Mouse (Mus musculus) heart, embryonic 16.5 days (tissue): Measurements from ENCODE around the gene Phf21a. TPM values are rescaled to one million over a fixed set of nuclear protein-coding genes. Genes with fewer than 3 reads are reported as not detected.

Source experiments
- ATAC-seq: fragments of 200-750 bp; cut with Nextera tagmentation; replicated peaks from 2 replicates; pipeline ENCODE4 v1.8.0; 2017; ENCODE audit warnings: moderate number of reproducible peaks; ENCODE audit not compliant: insufficient read depth, low FRiP score; ENCODE audit errors: extremely low read depth
- H3K27ac ChIP-seq: fragments of 300-500 bp; sonication (generic); 2 replicates; pipeline ENCODE4 v1.5.1; 2014; ENCODE audit warnings: mild to moderate bottlenecking, low read length, control low read depth, moderate library complexity
- H3K27me3 ChIP-seq: fragments of 300-500 bp; sonication (generic); 2 replicates; pipeline ENCODE4 v1.6.1; 2014; ENCODE audit warnings: low read length, mixed read lengths; ENCODE audit not compliant: control insufficient read depth, insufficient read depth
- H3K36me3 ChIP-seq: fragments of 300-500 bp; sonication (generic); 2 replicates; pipeline ENCODE4 v1.6.1; 2014; ENCODE audit not compliant: control insufficient read depth, insufficient read depth
- H3K4me1 ChIP-seq: fragments of 300-500 bp; sonication (generic); 2 replicates; pipeline ENCODE4 v1.6.1; 2014; ENCODE audit warnings: low read length, mixed read lengths; ENCODE audit not compliant: control insufficient read depth, insufficient read depth
- H3K4me2 ChIP-seq: fragments of 300-500 bp; sonication (generic); 2 replicates; pipeline ENCODE4 v1.6.1; 2014; ENCODE audit warnings: low read depth, mild to moderate bottlenecking, control low read depth, low read length
- H3K4me3 ChIP-seq: fragments of 300-500 bp; sonication (generic); 2 replicates; pipeline ENCODE4 v1.5.1; 2014; ENCODE audit warnings: mild to moderate bottlenecking, control low read depth, low read length
- H3K9ac ChIP-seq: fragments of 300-500 bp; sonication (generic); 2 replicates; pipeline ENCODE4 v1.6.1; 2014; ENCODE audit warnings: low read length, control low read depth
- H3K9me3 ChIP-seq: fragments of 300-500 bp; sonication (generic); replicated peaks from 2 replicates; pipeline ENCODE4 v1.6.1; 2016; ENCODE audit warnings: low read length; ENCODE audit not compliant: control insufficient read depth
- WGBS: fragments of 180-500 bp; shearing (Covaris S2); extraction: QIAGEN DNeasy Blood & Tissue Kit; methylation state at CpG from one replicate; pipeline ENCODE4 v1.1.7; 2014; 5-methylcytosine and 5-hydroxymethylcytosine counted together
- microRNA counts: library from miRNA; unstranded; fragments of <30 nt; microRNA quantifications from one replicate; lab custom pipeline; 2016
- microRNA-seq: library from miRNA; unstranded; fragments of <30 nt; microRNA quantifications from one replicate; pipeline ENCODE4, GENCODE M21; 2017
- polyA plus RNA-seq: library from polyadenylated mRNA; unstranded; fragments of >200 nt; fragmentation: Nextera tagmentation; extraction: Ambion mirVana; gene quantifications from 2 replicates; pipeline ENCODE4 v1.2.1, GENCODE M21; 2015

The Phf21a gene
- polyA plus RNA-seq, 1 experiment from 2014 or later, result 17.1 TPM

GRCm38 (mm10) chr2:92402591-92403326 lies 309.8 kb downstream of the Phf21a start:
- Histone ChIP-seq H3K4me3 (no peak overlapping the region), H3K36me3 (peaks cover 12% of the 10 kb centered on the region), H3K9me3 (no peaks in the 10 kb centered on the region), H3K4me1 (0 out of 2 replicates have a peak, but pooled peaks cover 2% of the 10 kb centered on the region), H3K27me3 (0 out of 2 replicates have a peak, but pooled peaks cover 2% of the 10 kb centered on the region), H3K4me2 (no peak overlapping the region), H3K27ac (no peak overlapping the region), H3K9ac (no peak overlapping the region)
- no peak for ATAC-seq
- 75% methylated on average over 4 of the region's 4 CpGs for WGBS

- 95% methylated on average over 5 of the region's 5 CpGs for WGBS
- Histone ChIP-seq H3K4me1 (0 out of 2 replicates have a peak, but pooled peaks cover 2% of the 10 kb centered on the region), H3K4me2 (no peak overlapping the region), H3K36me3 (peaks cover 21% of the 10 kb centered on the region), H3K27ac (no peak overlapping the region), H3K27me3 (no peaks in the 10 kb centered on the region), H3K9me3 (no peaks in the 10 kb centered on the region), H3K9ac (no peak overlapping the region), H3K4me3 (no peak overlapping the region)
- ATAC-seq, result no peak
Measured at GRCm38 (mm10) chr2:92403776-92404319, 310.9 kb downstream of the Phf21a start.

- H3K4me2 ChIP-seq, result no peak overlapping the region
- no peak for ATAC-seq
- H3K27ac ChIP-seq, result no peak overlapping the region
- no peaks in the 10 kb centered on the region for H3K27me3 ChIP-seq
- H3K9ac ChIP-seq, result no peak overlapping the region
- 0 out of 2 replicates have a peak, but pooled peaks cover 2% of the 10 kb centered on the region for H3K4me1 ChIP-seq
- no peak overlapping the region for H3K4me3 ChIP-seq
- no peaks in the 10 kb centered on the region for H3K9me3 ChIP-seq
- WGBS, result 82% methylated on average over 6 of the region's 6 CpGs
- peaks cover 30% of the 10 kb centered on the region for H3K36me3 ChIP-seq
Measured at GRCm38 (mm10) chr2:92404737-92405136, 311.8 kb downstream of the Phf21a start.

- no peak overlapping the region for H3K9ac ChIP-seq
- no peak overlapping the region for H3K4me2 ChIP-seq
- no peaks in the 10 kb centered on the region for H3K9me3 ChIP-seq
- H3K36me3 ChIP-seq, result peaks cover 37% of the 10 kb centered on the region
- 88% methylated on average over 7 of the region's 7 CpGs for WGBS
- H3K27me3 ChIP-seq, result no peaks in the 10 kb centered on the region
- no peak overlapping the region for H3K27ac ChIP-seq
- no peak overlapping the region for H3K4me3 ChIP-seq
- H3K4me1 ChIP-seq, result 0 out of 2 replicates have a peak, but pooled peaks cover 2% of the 10 kb centered on the region
- no peak for ATAC-seq
Measured at GRCm38 (mm10) chr2:92405687-92406086, 312.8 kb downstream of the Phf21a start.

GRCm38 (mm10) chr2:92408309-92409045 lies 315.6 kb downstream of the Phf21a start:
- no peaks in the 10 kb centered on the region for H3K27me3 ChIP-seq
- no peaks in the 10 kb centered on the region for H3K4me1 ChIP-seq
- H3K27ac ChIP-seq, result no peak overlapping the region
- no peak overlapping the region for H3K9ac ChIP-seq
- H3K4me2 ChIP-seq, result no peak overlapping the region
- H3K4me3 ChIP-seq, result no peak overlapping the region
- no peaks in the 10 kb centered on the region for H3K9me3 ChIP-seq
- ATAC-seq, result no peak
- 85% methylated on average over 18 of the region's 18 CpGs for WGBS
- peaks cover 58% of the 10 kb centered on the region for H3K36me3 ChIP-seq

GRCm38 (mm10) chr2:92411705-92412104 lies 318.8 kb downstream of the Phf21a start:
- H3K9me3 ChIP-seq, result no peaks in the 10 kb centered on the region
- no peak overlapping the region for H3K4me2 ChIP-seq
- ATAC-seq, result no peak
- 84% methylated on average over 10 of the region's 10 CpGs for WGBS
- H3K4me3 ChIP-seq, result no peak overlapping the region
- H3K9ac ChIP-seq, result no peak overlapping the region
- H3K27me3 ChIP-seq, result no peaks in the 10 kb centered on the region
- no peaks in the 10 kb centered on the region for H3K4me1 ChIP-seq
- H3K27ac ChIP-seq, result no peak overlapping the region
- peaks cover 68% of the 10 kb centered on the region for H3K36me3 ChIP-seq

MicroRNA genes within 50 kb of the gene (microRNA counts, 519-probe panel; counts per million panel counts)
- microRNA mmu-miR-1955 (lab: Ali Mortazavi, UCI), result 2,992 counts per million, percentile 77 among the panel's probes with 10 or more counts

Small RNA genes within 50 kb of the gene (microRNA-seq; reads per million reads assigned to microRNA genes)
- gene Mir1955, result 22.8 reads per million, percentile 35 among the genes with 10 or more reads in this experiment
- not detected for gene Mir7000

Other genes with a start within 250 kb of the Phf21a start
- gene Chrm4, start 165.9 kb upstream of the Phf21a start, polyA plus RNA-seq, result not detected in 2 replicates
- gene Mdk, start 160.8 kb upstream of the Phf21a start, polyA plus RNA-seq, result 211 and 253 TPM in 2 replicates
- gene Gm9821, start 147.4 kb upstream of the Phf21a start, polyA plus RNA-seq, result 2.1 and 2.7 TPM in 2 replicates
- gene Dgkz, start 117.3 kb upstream of the Phf21a start, polyA plus RNA-seq, result 43.1 and 46.8 TPM in 2 replicates
- 7.2 and 8.4 TPM in 2 replicates for gene Creb3l1, start 68.6 kb upstream of the Phf21a start, polyA plus RNA-seq